Mouse (Mus musculus): ENCODE data around the gene Vwa7.

DNA sequence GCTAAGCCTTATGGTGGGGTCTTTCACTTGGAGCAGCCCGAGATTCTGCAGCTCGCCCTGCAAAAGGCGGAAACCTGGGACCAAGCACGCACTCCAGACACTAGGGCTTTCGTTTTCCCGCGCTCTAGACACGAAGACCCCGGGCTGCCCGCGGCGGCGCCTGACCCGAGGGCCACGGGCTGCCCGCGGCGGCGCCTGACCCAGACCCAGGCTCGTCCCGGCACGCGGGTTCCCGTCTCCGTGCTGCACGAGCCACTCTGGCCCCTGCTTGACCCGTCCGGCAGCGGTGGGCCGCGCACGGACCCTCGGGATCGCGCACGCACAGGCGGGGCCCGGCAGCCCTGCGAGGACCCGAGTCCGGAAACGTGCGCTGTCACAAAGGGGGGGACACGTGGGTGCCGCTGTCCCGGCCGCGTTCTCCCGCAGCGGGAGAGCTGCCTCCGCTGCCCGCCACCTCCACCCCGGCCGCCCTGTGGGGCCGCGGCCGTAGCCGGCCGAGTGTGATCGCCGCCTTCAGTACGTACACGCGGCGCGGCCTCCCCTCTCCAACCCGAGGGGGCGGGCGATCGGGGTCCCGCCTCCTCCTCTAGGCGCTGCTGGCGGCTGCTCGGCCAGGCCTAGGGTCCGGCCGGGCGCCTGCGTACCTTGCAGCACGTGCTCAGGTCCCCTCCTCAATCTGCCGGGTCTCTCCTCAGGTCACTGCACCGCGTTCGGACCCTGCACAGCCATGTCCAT lies 15.5 kb upstream of the Vwa7 start, which contains the start of gene Vars:
- TF ChIP-seq CHD2 (IDR thresholded peaks at IDR 0.05; ENCODE audit: low read depth, low read length) = no peak
- TF ChIP-seq ZNF384 (IDR thresholded peaks at IDR 0.05; ENCODE audit: low read depth, low read length) = no peak
- no peak for TF ChIP-seq ZC3H11A (IDR thresholded peaks at IDR 0.05; ENCODE audit: borderline replicate concordance, low read depth, low read length)
- TF ChIP-seq MAFK (IDR thresholded peaks at IDR 0.05; ENCODE audit: insufficient read depth, low read depth, low read length) = no peak
- TF ChIP-seq HCFC1 (IDR thresholded peaks at IDR 0.05; ENCODE audit: borderline replicate concordance, insufficient read depth, low read length) = no peak; the same call in 1 of the 2 replicates

Measured in ES-E14 (cell line).